Mouse (Mus musculus) heart, postnatal 4 days (tissue): Measurements from ENCODE around the gene Eif3b. TPM values are rescaled to one million over a fixed set of nuclear protein-coding genes. Genes with fewer than 3 reads are reported as not detected.

Source experiments
- DNase-seq: peaks from one replicate; pipeline ENCODE4 v3.0.0; 2021
- microRNA-seq, 2 experiments: library from miRNA; unstranded; fragments of <30 nt; microRNA quantifications; one replicate each; pipeline ENCODE4 v1.2.0; 2021 to 2022
- total RNA-seq, 2 experiments: library from RNA; stranded (reverse); gene quantifications; 2 replicates each; pipeline ENCODE4 v1.2.3; 2021

Eif3b gene
- total RNA-seq, 2 experiments from 2014 or later, result 118 to 122 TPM

- DNase-seq, result no peak
These were observed 72.0 kb downstream of the Eif3b start for GRCm38 (mm10) chr5:140491142-140491541.

- DNase-seq, result no peak
These were observed 73.6 kb downstream of the Eif3b start for GRCm38 (mm10) chr5:140492684-140493233.

Small RNA genes lying within 50 kb of the gene (microRNA-seq; reads per million reads assigned to microRNA genes)
- gene Mir7038, result 0 reads per million in 2 experiments

Other genes with a start within 250 kb of the Eif3b start
- gene Mad1l1, start 97.8 kb upstream of the Eif3b start, total RNA-seq, result 10 to 100 TPM; 22.1 to 28.5 TPM
- gene Nudt1, start 97.7 kb upstream of the Eif3b start, total RNA-seq, result 10 to 100 TPM; 16.2 to 18.6 TPM
- gene Mrm2, start 87.4 kb upstream of the Eif3b start, total RNA-seq, result 1 to 10 TPM; 7.2 to 7.8 TPM
- gene Snx8, start 30.1 kb upstream of the Eif3b start, total RNA-seq, result 10 to 100 TPM; 19.6 to 20.0 TPM
- not detected for gene Gm4869, start 26.3 kb downstream of the Eif3b start, total RNA-seq
- 1 to 10 TPM; 6.3 to 7.0 TPM for gene Chst12, start 86.2 kb downstream of the Eif3b start, total RNA-seq
- not detected for gene Grifin, start 145.7 kb downstream of the Eif3b start, total RNA-seq
- gene Lfng, start 188.0 kb downstream of the Eif3b start, total RNA-seq, result 10 to 100 TPM; 11.6 to 12.1 TPM
- gene Ttyh3, start 229.7 kb downstream of the Eif3b start, total RNA-seq, result 10 to 100 TPM; 83.0 to 90.4 TPM